Mouse (Mus musculus) R1 (cell line): ENCODE measurements around the gene Fam168a.

ENCODE experiments used
- DNase-seq: peaks from one replicate; pipeline ENCODE4 v3.0.0-alpha.2; 2018; ENCODE audit warnings: low read depth, low spot score

Gene Fam168a

DNA sequence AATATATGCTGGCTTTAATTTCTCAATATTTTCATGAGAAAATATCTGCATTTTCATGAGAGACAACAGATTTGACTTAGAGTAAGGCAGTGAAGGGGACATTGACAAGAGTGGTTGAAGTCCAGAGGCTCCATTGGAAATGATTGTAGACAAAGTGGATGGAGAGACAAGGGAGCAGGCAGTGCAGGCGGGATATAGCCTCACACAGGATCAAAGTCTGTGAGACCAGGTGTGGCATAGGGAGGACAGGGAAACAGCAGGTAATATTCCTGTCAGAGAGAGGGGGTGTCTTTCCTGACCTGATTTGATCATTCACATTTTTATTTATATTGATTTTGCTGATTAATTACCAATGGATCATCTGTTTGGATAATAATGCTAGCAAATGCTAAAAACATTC is 69.4 kb downstream of the Fam168a start:
- no peak for DNase-seq

DNA sequence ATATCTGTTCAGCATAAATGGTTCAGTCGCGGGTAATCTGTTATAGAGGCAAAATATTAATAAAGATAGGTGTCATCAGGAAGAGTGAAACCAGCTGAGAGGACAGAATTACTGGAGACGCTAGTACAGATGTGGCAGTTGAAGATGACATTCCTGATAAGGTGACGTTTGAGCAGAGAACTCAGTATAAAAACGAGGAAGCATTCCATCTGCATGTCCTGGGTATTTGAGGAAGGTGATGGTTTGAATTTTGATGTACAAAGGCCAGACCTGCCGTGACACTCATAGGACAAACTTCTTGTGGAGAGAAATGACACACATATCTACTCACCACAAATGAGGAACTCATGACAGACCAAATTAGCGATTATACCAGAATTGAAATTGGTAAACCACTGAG is 73.8 kb downstream of the Fam168a start:
- DNase-seq = no peak

DNA sequence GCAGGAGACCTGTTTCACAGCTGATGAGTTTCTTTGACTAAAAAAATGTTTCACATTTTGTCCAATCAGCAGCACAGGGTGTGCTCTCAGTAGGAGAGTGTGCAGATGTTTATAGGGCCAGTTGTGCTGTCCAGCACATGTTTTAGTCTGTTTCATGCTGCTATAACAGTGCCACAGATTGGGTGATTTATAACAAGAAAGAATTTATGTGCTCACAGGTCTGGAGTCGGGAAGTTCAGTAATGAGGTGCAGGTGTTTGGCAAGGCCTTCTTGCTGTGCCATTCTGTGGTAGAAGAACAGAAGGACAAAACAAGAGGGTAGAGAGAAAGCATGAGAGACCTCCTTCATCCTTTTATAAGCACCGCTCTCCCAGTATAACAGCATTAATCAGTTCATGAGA is 78.2 kb downstream of the Fam168a start:
- DNase-seq = no peak

DNA sequence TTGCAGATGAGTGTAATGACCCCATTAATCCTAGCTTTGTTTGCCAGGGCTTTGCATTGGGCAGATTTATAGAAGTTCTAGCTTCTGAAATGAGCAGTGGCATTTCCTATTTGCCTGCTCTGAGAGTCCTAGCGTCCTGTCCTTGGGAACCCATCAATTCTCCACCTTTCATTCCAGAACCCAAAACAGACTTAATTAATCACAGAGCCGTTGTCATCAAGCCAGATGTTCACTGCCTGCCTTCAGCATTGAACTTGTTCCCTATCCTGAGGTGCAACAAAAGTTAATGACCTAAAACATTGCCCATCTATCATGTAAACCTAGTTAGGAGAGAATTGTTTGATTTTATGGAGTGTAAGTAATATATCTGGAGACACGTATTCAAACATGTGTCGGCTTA is 79.0 kb downstream of the Fam168a start:
- DNase-seq = no peak

DNA sequence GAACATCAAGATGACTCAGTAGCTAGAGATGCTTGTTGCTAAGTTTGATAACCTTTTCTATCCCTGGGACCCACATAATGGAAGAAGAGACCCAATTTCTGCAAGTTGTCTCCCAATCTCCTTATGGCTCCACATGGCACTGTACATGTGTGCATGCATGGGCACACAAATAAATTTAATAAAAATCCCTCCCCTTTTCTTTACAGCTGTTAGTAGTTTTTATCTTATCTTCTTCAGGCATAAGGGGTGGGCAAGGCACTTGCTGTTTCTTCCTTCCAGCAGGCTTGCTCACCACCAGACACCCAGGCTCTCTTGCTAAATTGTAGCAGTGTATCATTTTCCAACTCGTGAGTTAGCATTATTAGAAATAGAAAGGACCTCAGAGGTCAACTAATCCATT is 79.6 kb downstream of the Fam168a start:
- DNase-seq = no peak

DNA sequence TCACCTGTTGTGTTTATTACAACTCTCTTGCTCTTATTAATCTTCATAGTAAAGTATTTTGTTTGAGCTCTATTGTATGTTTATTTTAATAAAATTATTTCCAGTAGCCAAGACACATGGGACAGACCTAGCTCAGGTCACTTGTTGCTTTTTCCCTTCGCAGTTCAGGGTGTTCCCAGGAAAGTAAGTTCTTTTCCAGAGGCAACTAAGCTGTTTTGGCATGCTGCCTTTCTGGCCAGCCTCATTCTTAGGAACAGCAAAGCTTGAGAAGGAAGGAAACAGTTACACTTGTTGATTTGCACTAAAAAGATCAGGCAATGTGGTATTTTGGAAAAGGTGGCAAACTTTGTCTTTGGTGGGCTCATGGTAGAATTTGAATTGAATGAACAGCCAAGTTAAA is 81.9 kb downstream of the Fam168a start:
- no peak for DNase-seq

DNA sequence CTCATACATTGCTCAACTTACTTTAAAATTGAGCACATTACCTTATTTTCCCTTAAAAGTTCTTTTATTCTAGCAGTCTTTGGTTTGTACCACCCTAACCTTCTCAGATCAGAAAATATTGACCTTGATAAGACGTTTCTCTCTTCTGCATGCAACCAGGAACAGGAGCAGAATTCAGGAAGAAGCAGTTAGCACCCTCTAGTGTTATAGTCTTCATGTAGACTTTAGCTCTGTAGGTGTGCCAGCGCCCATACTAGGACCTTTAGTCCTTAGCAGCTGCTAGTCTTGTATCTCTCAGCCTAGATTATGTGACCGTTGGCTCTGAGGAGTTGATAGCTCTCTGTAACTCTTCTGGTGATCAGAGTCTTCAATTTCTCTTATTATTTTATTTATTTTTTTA is 92.4 kb downstream of the Fam168a start:
- peak; percentile 12 for DNase-seq

DNA sequence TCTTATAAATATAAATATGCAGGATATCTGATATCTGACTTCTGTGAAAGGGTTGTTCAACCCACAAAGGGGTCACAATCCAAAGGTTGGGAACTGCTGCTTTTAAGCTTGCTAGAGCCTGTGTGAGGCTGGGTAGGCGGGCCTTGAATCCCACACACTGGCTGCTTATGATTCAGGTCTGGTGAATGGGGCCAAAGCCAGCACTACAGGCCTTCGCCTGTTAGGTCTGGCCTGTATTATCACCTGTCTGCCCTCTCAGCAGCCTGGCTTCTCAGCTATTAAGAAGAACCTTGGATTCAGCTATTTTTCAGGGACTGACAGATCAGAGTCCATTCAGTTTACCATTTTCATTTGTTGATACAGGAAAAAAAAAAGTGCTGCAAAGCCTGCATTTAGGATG is 99.0 kb downstream of the Fam168a start:
- DNase-seq = no peak

DNA sequence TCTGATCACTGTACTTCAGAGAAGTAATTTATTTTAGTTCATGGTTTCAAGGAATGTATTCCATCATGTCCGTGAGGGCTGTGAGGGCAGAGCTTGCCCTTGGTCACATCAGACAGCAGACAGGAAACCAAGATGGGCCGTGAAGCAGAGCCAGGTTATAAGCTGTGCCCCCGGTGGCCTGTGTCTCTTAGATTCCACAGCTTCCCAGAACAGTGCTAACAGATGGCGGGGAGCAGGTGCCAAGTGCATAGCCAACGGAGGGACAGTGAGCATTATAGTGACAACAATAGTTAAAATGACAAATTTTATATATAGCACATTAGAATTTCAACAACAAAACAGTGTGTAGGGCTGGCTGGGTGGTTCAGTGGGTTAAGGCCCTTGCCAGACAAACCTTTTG is 105.5 kb downstream of the Fam168a start:
- no peak for DNase-seq

DNA sequence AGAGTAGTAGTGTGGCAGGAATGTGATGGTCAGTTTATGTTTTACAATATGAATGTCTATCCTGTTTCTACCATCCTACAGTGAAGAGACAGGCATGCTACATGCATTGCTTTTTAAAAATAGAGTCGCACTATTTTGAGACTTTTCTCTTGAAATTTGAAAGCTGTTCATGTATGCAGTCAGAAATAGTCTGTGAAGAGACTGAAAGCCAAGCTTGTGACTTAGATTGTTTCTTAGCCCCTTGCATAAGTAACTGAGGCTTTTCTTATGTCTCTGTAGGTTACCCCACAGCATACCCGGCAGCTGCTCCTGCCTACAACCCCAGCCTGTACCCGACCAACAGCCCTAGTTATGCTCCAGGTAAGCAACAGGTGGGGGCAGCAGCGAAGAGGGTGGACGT is 106.2 kb downstream of the Fam168a start:
- DNase-seq = no peak

DNA sequence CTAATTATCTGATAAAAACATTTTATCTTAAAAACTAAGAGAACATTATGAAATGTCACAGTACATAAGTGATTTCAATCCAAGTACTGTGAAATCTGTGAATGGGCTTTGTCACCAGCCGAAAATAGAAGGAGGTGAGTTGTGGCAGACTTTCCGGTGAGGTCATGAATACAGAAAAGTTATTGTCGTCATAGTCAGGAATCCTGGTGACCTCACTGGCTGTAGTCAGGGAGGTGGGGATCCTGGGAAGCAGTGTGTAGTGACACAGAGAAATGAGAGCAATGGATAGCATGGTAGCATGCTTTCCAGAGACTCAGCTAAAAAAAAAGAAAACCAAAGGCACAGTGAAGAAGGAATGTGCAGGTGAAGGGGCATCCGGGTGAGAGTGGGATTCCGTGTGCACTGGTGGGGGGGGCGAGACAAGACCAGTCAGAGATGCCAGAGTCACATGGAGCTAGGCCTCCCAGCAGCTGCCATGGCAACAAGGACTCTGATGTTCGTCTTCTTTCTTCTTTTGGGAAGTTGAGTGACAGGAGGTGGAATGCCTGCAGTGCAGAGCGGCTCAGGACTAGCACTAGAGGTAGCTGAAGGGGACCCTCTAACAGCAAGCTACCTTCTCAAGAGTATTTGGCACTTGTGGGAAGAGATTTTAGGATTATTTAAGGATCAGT is 109.6 kb downstream of the Fam168a start:
- DNase-seq = peak; percentile 92

DNA sequence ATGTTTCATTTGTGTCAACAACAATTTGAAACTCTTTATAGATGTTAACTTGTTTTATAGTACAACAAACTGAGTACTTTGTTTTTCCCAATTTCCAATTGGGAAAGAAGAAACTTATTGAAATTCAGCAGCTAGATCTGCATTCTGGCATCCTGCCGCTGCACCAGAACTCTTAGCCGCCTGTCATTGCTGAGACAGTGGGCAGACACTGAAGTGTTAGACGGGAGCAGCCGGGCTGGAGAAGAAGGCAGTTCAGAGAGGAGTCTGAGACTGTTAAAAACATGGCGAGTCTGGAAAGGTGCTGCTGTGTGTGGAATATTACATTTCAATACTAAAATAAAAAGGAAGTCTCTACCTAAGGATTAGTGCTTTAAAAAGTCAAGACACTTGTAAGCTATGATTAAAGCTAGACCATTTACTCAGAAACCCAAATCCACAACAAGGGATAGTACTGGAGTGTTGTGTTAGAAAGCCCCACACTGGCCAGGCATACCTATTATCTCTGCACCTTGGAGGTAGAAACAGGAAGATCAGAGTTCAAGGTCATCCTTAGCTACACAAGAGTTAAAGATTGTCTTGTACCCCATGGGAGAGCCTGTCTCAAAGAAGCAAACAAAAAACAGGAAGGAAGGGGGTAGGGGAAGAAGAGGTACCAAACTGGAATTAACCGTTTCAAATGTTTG is 110.5 kb downstream of the Fam168a start:
- DNase-seq = no peak

DNA sequence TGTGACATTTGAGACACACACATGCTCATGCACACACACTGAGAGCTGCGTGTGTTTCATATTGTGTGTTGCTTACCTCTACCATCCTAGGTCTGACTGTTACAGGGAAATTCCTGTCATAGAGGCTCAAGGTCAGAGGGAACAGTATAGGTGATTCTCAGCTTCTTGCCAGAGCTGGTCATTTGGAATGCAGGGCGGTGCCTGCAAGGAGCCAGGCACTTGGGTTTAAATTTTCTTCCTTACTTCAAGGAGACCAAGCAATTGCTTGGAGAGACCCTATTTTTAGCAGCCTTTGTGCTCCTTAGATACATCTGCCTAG is 111.0 kb downstream of the Fam168a start:
- DNase-seq = peak; percentile 91

DNA sequence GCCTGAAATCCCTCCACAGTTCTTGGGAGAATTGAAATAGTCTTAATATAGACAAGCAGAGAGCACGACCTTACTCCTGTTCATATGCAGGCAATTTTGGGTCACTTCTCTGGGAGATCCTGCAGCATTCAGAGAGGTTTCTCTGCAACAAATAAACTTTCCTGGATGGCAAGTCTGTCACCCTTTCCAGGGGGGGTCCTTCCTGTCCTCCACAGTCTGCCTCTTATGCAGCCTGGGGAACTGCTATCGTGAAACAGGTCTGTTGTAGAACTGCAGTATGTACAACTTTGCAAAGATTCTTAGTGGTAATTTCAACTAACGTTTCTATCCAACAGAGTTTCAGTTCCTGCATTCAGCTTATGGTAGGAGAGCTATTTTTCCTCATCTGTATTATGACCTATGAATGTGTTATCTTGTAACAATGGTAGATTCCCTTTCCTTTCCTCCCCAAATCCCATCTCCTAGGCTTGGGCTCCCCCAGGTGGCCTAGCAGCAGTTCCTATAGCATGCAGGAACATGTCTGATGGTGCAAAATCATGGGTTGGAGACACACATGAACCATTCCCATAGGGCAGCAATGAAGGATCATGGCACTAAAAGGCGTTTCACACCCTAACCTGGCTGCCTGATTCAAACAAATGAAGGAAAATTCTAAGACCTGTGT is 112.1 kb downstream of the Fam168a start:
- DNase-seq = no peak

DNA sequence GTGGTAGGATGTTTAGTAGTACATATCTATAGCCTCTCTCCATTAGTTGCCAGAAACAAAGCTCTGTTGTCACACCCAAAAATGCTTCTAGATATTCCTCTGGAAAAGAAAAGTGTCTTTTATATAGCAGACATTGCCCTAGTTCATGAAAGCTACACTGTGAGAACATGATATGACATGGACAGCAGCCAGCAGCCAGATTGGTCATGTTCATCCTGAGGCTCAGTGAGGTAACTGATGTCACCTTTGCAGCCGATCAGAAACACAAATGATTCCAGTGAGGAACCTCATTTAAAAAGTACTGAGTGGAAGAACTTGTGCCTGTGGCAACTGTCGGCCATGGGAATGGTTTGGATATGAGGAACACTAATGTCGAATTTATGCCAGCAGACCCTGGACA is 118.2 kb downstream of the Fam168a start:
- no peak for DNase-seq

DNA sequence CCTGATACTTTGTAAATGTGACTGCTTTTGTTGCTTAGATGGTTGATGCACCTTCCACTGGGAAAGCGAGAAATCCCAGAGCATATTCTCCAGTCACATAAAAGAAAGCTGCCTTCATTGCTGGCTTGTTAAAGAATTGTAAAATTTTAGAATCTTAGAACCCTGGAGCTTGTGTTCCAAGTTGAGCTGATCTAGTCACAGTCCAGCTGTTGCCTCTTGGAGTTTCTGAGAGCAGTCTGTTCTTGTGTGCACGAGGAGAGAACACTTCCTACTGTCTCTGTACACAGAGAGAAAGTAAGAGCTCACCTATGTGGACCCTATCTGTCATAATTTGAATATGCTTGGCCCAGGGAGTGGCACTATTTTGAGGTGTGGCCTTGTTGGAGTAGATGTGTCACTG is 122.1 kb downstream of the Fam168a start:
- no peak for DNase-seq

DNA sequence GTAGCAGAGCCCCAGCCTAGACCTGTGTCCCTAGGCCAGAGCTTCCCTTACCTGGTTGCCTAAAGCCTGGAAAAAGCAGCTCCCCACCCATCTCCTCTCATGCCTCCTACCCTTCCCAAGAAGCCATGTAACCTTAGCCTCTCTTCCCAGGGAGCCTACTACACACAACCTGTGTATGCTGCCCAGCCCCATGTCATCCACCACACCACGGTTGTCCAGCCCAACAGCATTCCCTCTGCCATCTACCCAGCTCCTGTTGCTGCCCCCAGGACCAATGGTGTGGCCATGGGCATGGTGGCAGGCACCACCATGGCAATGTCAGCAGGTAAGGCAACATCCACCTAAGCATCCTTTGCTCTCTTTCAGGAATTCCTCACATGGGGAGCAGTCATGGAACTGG is 127.4 kb downstream of the Fam168a start:
- no peak for DNase-seq

DNA sequence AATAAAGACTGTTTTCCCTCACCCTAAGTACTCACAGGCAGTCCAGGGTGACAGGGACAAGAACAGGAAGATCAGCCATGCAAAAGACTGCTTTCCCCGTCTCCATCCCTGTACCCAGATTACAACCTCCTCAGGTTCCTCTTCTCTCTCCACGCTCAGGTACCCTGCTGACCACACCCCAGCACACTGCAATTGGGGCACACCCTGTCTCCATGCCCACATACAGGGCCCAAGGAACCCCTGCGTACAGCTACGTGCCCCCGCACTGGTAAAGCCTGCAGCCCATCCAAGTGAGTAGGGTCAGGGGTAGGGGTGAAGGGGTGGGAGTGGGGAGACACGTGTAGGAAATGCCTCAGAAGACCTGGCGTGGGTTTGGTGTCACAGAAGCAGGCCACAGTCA is 128.7 kb downstream of the Fam168a start:
- DNase-seq = no peak

DNA sequence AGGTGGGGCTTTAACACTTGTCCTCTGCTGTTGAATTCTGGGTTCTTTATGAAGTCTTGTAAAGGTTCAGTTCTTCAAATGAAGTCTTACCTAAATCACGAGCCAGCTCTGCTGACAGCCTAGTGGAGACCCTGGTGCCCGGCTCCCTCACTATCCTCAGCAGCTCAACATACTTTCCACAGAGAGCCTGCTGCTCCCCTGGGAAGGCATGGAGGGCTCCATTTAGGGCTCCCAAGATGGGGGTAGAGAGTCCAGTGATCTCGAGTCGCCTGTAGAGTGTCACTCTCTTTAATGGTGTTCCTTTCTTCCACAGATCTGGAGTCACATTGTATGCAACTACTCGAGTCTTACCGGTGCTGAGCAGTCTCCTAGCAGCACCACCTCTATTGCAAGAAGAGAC is 129.3 kb downstream of the Fam168a start:
- DNase-seq = no peak

DNA sequence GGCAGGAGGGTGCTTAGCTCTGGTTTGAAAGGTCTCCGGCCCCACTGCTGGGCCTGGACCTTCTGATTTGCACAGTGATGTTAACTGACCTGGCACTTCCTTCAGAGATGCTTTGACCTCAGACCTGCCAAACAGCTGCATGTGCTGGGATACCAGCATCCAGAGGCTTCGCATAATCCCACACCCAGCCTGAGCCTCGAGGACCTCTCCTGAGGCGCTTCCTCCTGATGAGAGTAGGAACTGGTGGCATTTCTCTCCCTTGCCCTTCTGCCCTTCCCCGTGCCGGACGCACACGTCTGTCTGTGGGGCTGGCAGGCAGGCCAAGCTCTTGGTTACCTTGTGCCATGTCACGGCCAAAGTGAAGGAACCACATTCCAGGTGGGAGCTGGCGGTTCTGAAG is 130.2 kb downstream of the Fam168a start:
- no peak for DNase-seq

DNA sequence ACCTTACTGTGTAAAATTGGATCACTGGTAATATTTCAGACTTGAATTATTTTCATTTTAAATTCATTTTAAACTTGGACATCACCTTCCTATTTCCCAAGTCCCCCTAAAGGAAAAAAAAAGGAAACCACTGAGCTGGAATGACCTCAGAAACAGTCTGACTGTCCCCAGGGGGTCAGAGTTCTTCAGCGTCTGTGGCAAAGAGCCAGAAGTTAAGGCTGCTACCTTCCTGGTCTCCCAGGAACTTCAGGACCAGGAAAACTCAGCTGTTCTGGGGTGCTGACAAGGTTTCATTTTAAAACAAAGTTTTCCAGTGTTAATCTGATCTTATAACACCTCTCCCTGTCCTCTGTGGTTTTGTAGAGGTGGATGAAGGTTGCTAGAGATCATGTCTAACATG is 131.3 kb downstream of the Fam168a start:
- no peak for DNase-seq

DNA sequence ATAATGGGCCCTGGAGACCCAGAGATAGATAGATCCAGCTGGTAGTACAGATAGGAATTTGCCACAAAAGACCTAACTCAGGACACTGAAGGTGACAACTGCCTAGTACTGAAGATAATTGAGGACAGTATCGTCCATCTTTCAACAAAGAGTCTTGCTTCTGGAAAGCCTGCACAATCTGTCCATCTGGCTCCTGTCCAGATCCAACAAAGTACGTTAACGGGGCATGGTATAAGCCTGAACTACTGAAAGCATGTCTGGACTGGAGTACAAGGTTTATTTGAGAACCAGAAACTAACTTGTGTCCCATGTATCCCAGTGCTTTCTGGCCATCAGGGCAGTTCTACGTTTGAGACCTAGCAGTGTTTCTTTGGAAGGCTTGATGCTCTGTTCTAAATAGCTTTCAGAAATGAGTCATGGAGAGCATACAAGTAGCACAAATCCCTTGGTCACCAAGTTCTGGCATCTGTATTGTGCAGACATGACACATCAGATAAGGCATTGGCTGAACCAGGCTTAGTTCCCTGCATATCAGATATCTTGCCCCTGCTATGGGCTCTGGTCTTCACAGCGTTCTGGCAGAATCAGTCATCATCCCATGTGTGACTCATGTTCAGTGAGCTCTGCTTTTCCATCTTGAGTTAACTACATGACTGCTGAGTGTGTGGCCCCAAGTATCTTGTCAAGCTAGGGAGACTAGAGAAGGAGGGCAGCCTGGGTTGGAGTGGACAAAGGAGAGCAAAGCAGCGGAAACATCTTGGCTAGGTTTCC is 133.4 kb downstream of the Fam168a start:
- DNase-seq = no peak

DNA sequence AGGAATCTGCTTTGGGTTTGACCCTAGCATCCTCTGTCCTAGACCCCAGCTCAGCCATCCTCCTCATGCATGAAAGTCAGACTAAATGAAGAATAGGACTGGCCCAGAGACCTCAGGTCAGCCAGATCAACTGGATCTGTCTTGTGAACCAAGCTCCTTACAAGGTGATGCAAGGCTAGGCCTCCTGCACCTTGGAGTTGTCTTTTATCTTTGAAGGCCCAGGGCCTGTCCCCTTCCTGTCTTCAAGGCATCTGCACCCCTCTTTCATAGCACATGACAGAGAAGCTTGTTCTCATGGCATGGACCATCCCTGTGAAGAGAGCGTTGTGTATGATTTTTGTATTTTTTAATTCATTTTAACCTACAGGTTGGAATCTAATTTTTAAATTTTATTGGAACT is 134.5 kb downstream of the Fam168a start:
- no peak for DNase-seq
